Mouse (Mus musculus) erythroblast, adult 5-6 weeks (primary cell): ENCODE measurements around the gene Slc46a2. TPM values are rescaled to one million over a fixed set of nuclear protein-coding genes. Genes with fewer than 3 reads are reported as not detected.

Source experiments
- ATAC-seq: replicated peaks from 2 replicates; pipeline ENCODE4 v1.8.0; 2016; ENCODE audit warnings: moderate number of reproducible peaks, mild to moderate bottlenecking, moderate TSS enrichment, inconsistent platforms; ENCODE audit not compliant: poor library complexity, low FRiP score, severe bottlenecking
- total RNA-seq, 2 experiments: library from RNA; stranded (forward) in 1 of 2; stranded (reverse) in 1 of 2; fragments of 150-400 nt in 1 of 2; fragments of 200-764, 138-1000 nt in 1 of 2; gene quantifications; 2 replicates each; pipeline versions ENCODE4 v1.2.3 to v1.2.4; 2015 to 2017; ENCODE audit warnings: low replicate concordance in 2 of 2

The Slc46a2 gene
- not detected in 2 replicates for total RNA-seq (2015; ENCODE audit: low replicate concordance)
- not detected in 2 replicates for total RNA-seq (2017; ENCODE audit: low replicate concordance)

DNA sequence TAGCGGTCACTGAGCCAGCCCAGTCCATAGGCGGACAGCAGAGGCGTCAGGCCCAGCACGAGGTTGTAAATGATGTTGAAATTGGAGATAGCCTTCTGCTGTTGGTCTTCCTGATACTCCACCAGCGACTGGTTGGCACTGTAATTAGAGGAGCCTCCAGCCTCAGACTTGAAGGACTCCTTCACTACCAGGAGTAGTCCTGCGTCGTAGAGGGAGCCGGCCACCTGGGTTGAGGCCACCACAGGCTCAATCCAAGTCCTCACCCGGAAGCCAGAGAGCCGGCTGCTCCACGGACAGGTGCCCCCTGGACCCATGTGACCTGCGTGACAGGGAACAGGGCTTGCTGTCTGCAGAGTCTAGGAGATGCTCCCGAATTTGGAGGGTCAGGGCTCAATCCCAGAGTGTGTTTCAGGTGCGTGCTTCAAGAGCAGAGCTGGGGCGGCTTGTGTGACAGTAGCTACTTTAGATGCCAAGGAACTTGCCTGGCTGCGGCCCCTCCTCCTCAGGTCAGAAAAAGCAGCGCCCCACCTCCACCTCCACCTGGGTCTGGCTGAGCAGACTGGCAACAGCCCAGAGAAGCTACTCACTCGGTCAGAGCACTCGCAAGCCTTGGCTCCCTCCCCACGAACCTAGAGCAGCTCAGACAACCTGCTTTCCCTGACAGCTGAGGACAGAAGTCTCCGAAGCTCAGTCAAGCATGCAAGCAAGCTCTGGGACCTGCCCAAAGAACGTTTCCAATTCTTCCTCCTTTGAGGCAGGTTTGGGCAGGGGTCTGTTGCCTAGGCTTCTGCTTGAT is at the start of gene Slc46a2:
TSS of gene Slc46a2 (minus strand) at position 449 of the 796 bp plus-strand sequence.
- no peak for ATAC-seq

DNA sequence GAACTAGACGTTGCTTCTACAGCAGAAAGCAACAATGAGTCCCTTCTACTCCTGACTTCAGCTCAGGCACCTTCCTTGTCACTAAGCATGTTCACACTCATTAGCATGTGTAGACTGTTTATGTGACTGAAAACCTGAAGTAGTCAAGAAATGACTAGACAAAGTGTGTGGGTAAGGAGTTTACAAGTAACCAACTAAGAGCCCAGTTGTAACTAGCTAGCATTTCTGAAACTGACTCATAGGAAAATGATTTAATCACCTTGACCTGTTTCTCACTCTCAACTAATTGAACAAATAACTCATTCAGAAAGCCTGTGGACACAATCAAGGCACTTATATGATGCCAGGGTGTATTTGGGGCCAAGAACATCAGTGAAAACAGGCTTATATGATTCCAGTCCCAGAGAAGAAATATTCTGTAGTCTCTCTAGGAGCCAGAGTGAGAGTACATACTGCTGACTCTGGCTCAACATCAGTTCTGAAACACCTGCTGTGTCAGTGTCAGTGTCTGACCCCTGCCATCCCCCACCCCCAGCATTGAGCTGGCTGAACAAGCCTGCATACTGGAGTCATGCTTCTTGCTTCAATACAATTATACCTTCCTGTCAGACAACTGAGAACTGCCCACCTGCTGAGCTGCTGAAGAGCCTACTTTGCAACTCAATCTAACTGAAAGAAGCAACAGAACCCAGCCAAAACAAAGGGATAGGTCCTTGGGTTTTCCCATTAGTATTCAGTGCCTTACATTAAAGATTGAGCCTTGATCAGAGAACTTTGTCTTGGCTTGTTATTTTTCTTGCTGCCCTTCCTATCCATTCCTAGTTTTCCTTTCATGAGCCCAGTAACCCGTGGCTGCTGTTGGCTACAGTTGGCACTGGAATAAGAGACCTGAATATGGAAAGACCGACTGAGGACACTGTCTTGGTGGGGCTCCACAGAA is 48.8 kb upstream of the Slc46a2 start, which contains the start of gene Mup6:
TSS of gene Mup6 (plus strand) at position 890 of the 940 bp plus-strand sequence.
- no peak for ATAC-seq

DNA sequence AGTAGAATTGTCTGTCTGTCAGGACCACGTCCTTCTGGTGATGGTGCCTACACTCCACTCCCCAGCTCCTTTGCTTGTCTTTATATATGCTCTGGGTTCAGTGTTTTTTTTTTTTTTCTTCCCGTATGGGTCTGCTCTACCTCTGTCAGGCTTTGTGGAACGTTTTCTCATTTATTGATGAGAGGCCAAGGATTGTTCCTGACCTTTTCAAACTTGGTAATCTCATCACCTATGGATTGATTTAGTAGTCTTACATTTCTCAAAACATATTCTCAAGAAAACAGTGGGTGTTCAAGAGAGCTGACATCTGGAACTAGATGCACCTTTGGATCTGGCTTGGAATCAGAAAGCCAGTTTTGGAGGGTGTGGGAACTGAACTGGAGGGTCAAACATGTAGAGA is 45.8 kb upstream of the Slc46a2 start, which contains the start of gene Mup4:
TSS of gene Mup4 (minus strand) at position 101 of the 400 bp plus-strand sequence.
- ATAC-seq: no peak

DNA sequence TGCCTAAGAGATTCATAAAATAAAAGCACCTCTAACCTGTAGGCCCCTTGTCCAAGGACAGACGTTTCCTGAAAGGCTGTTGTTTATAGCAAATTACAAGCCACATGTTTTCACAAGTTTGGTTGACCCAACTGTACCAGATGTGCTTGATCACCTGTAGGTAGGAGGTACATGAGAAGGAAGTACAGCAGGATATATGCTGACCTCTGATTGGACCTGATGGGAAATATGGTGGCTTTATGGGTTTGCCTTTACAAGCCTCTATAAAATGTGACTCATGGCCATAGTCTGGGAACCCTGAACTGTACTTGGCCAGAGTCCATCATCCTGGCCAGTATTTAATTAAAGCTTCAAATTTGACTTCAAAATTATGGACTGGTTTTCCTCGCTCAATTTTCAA is 22.7 kb upstream of the Slc46a2 start:
- no peak for ATAC-seq

DNA sequence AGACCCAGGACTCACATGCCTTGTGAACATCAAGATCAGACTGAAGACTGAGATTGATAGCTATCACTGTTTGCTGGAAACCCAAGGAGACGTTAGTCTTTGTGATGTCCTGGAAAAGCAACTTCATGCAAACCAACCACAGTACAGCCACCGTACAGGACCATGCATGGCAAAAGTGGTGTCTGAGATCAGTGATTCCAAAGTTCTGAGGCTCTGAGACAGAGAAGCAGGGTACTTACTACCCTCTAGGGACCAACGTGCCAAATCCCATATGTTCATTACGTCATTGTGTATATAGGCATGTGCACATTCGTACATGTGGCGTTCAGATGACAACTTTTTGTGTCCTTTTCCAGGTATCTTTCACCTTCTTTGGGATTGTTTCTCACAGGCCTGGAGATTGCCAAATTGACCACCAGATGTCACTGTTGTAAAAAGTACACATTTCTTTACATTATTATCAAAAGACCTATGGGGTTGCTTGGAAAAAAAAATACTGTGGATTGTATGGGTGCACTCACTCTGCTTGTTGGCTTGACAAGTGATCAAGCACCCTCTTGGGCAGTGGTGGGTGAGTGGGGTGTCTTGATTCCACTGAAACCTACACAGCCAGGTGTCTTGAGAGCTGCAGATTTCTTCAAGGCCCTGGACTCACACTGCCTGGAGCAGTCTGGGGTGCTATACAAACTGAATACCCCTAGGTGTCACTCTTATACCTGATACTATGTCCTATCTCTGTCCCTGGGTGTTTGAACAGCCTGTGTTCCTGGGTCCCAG is 17.8 kb upstream of the Slc46a2 start:
- ATAC-seq: no peak

DNA sequence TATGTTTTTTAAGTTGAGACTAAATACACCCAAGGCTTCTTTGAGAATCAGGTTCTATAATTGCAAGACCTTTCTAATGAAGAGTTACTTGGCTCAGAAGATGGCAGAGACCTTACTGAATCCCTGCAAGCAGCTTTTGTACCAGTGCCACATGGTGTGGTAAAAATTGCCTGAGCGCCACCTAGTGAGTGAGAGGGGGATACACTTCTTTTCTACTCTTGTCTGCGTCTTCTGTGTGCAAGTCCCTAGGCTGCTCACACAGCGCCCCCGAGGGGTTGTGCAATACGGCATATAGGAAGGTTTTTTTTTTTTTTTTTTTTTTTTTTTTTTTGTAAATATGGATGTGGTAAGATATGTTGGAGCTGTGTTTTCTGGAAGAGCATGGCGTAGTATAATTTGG is 13.5 kb upstream of the Slc46a2 start:
- no peak for ATAC-seq

DNA sequence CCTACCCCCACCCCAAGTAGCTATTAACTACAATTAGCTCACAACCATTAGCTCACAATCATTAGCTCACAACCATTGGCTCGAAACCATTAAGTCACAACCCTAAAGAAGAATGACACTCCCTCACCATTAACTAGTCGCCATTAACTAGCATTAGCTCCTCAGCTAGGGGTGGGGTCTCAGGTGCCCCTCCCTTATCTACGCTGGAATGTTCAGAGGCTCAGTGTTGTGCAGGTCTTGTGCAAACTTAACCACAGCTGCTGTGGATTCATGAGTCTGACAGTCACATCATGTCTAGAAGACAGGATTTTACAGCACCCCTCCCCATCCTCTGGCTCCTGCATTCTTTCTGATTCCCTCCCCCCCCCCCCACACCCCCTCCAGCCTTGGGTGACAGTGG is 12.8 kb upstream of the Slc46a2 start:
- no peak for ATAC-seq

DNA sequence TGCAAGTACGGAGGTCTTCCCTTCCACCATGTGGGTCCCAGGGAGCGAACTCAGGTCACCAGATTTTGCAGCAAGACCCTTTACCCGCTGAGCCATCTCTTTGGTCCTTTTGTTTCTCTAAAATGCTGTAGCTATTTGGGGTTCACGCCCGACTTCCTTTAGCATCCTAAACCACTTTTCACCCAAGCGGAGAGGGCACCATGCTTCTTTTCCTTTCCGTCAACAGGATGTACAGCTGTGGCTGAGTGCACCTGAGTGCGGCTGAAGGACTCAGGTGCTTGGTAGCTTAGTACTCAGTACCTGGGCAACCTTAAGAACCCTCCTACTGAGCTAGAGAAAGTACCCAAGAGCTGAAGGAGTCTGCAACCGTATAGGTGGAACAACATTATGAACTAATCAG is 10.2 kb upstream of the Slc46a2 start:
- ATAC-seq: no peak

DNA sequence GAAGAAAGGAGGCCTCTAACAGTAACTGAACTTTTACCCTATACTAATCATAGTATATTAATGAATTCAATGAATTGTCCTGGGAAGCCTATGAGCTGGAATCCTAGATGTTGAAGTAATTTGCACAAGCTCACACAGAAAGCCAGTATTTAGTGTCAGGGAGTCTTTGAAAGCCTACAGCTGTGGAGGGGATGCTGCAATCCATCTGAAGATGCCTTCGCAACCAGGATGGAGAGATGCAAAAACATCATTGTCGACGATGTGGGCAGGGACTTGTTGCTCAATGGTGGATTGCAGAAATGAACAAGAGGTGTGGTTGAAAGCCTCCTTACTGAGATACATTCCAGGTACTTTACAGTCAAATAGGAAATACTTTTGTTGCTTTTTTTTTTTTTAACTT is 3.1 kb upstream of the Slc46a2 start:
- no peak for ATAC-seq

DNA sequence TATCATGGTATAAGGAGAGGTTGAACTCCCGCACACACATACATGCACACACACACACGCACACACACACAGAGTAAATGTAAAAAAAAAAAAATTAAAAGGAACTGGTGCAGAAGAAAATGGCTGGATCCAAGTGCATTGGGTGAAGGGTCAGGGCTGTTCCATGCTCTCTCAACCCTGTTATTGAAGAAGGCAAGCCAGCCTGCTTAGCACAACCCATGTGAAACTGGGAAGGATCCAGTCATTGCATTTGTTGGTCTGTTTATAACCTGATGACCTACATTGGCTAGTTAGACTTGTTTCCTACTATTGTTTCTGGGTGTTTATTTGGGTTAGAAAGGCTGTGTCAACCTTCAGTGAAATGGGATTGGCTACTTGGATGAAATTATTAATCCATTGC is 6.1 kb downstream of the Slc46a2 start:
- no peak for ATAC-seq

DNA sequence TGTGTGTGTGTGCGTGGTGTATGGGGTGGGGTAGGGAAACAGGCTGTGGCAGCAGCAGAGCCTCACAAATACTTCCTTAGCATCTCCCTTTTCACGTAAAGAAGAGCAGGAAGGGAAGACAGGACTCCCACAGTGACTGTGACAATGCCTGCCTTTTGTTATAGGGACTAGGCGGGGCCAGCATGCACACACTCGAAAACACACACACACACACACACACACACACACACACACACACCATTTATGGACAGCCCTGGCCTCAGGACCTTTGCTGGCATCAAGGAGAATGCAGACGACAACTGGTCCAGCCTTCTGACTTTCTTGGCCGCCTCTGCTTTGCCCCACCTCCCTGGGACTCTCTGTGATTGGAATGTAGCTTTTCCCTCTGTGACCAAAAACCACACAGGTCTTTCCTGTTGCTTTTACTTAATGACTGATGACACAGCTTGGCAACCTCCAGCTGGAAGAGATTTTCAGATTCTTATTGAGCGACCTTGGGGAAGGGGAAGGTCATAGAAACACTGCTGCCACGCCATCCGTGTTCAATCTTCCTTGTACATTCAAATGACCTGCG is 7.1 kb downstream of the Slc46a2 start:
- ATAC-seq: no peak

DNA sequence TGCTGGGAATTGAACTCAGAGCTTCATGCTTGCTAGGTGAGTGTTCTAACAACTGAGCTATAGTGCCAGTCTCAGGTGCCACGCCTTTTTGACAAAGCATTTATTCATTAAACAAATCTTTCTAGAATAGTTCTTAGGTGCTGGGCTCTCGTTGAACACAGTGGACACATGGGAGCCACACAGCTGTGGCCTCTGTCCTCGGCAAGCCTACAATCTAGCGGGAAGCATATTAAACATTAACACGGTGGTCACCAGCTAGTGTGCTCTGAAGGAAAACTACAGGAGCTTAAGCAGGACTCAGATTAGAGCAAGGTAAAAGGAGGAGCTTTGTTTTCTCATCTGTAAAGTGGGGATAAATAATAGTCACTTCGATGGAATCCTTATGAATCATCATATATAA is 7.8 kb downstream of the Slc46a2 start:
- ATAC-seq: no peak

DNA sequence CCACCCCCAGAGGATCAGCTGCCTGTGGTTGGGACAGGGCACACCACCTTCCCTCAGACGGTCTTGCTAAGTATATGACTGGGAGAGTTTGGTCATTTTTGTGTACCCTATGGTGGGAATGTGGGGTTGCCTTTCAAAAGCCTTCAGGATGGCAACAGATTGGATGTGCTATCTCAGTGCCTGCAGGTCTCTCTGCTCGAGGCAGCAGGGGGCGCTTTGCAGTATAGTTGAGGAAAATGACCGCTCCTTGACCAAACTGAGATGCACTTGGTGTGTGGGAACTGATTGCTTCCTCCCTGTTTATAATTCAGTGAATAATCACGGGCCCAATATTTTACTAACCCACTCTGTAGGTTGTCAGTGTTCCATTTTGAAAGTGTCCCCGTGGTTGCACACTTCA is 12.3 kb downstream of the Slc46a2 start:
- no peak for ATAC-seq

DNA sequence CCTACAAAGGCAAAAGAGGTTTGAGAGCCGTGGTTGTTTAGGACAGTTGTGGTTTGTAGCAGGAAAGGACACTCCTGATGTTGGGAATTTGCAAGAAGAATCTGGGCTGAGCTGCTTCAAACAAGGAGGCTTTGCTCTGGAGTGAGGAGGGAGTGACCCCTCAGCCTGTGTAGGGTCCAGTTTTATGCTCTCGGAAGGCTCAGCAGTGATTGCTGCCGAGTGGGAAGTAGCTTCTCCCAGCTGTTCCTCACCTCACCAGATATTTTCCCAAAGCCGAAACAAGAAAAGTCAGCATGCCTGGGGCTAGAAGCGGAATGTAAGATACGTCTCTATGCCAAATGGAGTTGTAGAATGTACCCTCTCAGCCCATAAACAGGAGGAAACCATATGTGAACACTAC is 13.0 kb downstream of the Slc46a2 start:
- ATAC-seq: no peak

DNA sequence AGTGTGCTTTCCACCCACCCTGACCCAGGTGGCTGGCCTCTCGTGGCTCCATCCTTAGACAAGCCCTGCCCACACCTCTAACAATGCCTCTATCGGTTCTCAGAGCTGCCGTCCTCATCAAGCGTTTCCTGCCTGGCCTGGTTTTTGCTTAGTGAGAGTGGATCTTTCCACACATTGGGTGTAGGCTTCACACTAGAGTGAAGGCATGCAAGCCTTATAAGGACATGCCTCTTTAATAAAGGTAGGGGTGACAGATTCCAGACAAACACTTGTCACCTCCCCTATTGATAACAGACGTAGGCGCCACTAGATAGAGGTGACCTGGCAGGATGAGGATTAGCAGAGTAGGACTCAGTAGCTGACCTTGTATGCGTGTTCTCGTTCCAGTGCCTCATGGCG is 16.3 kb downstream of the Slc46a2 start:
- ATAC-seq: no peak

DNA sequence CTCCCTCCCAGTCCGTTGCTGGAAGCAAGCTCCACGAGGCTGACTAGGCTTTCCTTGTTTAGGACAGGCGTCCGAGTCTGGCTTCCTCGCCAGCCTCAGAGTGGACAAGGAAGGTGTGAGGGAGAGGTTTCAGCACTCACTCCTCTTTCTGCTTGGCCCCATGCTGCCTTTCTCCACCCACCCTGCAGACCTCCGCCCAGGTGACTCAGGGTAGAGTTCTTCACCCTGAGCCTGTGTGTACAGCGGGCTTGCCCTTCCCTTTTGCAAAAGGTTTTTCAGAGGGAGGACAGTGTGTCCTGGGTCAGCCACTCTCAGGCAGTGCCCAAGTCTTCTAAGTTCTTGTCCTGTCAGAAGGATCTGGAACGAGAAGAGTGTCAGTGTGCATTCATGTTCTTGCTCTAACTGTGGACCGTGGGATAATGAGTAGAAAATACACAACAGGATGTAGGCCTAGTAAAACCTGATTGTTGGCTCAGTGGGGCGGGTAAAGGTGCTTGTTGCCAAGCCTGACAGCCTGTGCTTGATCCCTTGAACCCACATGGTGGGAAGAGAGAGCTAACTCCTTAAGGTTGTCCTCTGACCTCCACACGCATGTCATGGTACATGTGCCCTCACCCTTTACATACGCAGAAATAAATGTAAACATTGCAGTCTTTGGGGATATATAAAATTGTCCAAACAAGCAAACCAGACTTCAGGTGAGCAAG is 16.9 kb downstream of the Slc46a2 start:
- ATAC-seq: no peak

DNA sequence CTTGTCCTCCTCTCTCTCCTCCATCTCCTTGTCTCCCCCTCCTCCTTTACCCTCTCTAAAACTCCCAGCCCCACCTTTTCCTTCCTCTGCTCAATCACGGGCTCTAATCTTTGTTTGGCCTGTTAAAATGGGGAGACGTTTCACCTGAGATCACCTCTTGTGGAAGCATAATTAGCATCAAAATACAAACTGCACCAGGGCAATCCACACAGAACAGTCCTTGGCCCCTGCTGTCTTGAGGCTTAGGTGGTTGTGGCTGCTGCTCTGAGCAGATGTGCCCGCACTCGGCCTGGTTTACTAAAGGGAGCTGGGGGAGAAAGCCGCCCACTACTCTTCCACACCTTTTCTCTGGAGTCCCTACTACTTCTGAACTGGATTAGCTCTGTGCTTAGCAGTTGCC is 18.9 kb downstream of the Slc46a2 start:
- no peak for ATAC-seq

DNA sequence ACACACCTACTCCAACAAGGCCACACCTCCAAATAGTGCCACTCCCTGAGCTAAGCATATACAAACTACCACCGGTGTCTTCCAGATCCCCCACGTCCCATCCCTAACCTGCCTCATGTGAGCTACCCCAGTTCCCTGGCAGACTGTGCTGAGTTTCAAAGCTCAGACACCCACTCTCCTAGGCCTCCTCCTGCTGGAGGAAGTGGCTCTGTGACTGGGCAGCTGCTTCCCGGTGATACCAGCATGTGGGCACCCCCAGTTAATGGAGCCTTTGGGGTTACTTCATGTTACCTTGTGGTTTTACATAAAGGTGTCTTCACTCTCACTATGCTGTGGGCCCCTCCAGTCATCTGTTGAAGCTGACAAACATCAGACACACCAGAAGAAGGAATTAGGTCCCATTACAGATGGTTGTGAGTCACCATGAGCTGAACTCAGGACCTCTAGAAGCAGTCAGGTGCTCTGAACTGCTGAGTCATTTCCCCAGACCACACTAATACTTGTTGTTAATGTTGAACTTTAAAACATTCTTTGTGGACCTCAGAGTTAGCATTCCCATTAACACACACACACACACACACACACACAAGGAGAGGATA is 19.8 kb downstream of the Slc46a2 start:
- ATAC-seq: no peak

DNA sequence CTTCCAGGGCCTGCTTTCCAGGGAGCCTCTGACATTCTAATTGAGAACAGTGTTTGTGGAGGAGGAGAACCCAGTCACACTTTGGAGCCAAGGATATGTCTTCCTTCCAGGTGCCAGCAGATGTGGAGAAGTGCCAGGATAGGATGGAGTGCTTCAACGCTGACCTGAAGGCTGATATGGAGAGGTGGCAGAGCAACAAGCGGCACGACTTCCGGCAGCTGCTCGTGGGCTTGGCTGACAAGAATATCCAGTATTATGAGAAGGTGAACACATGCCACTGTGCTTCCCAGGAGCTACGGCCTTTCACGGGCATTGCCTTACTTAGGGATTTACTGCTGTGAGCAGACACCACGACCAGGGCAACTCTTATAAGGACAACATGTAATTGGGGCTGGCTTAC is 20.4 kb downstream of the Slc46a2 start:
- no peak for ATAC-seq
